Mouse (Mus musculus) lung, embryonic 16.5 days (tissue): Measurements from ENCODE around the gene Arhgap45. TPM values are rescaled to one million over a fixed set of nuclear protein-coding genes. Genes with fewer than 3 reads are reported as not detected.
A peak's percentile ranks its signal among the peaks of the same experiment; 100 is the strongest.

Experiments used
- ATAC-seq: fragments of 200-750 bp; cut with Nextera tagmentation; 2 replicates; pipeline ENCODE4 v1.8.0; 2017; ENCODE audit warnings: low read depth, mild to moderate bottlenecking, moderate library complexity
- H3K27ac ChIP-seq: fragments of 300-500 bp; sonication (generic); 2 replicates; pipeline ENCODE4 v1.5.1; 2014; ENCODE audit warnings: mild to moderate bottlenecking, control low read depth, low read length
- H3K27me3 ChIP-seq: fragments of 300-500 bp; sonication (generic); 2 replicates; pipeline ENCODE4 v1.6.1; 2014; ENCODE audit warnings: low read depth, low read length, mixed read lengths; ENCODE audit not compliant: control insufficient read depth, insufficient read depth
- H3K36me3 ChIP-seq: fragments of 300-500 bp; sonication (generic); 2 replicates; pipeline ENCODE4 v1.6.1; 2014; ENCODE audit warnings: low read length; ENCODE audit not compliant: control insufficient read depth, insufficient read depth
- H3K4me1 ChIP-seq: fragments of 300-500 bp; sonication (generic); replicated peaks from 2 replicates; pipeline ENCODE4 v1.6.1; 2014; ENCODE audit warnings: low read length, mixed read lengths; ENCODE audit not compliant: control insufficient read depth, insufficient read depth
- H3K4me2 ChIP-seq: fragments of 300-500 bp; sonication (generic); 2 replicates; pipeline ENCODE4 v1.6.1; 2014; ENCODE audit warnings: low read depth, low read length, control low read depth
- H3K4me3 ChIP-seq: fragments of 300-500 bp; sonication (generic); 2 replicates; pipeline ENCODE4 v1.5.1; 2014; ENCODE audit warnings: mild to moderate bottlenecking, low read length, control low read depth
- H3K9ac ChIP-seq: fragments of 300-500 bp; sonication (generic); 2 replicates; pipeline ENCODE4 v1.6.1; 2014; ENCODE audit warnings: low read length, control low read depth
- H3K9me3 ChIP-seq: fragments of 300-500 bp; sonication (generic); 2 replicates; pipeline ENCODE4 v1.6.1; 2016; ENCODE audit warnings: low read length; ENCODE audit not compliant: control insufficient read depth
- WGBS: fragments of 180-500 bp; shearing (Covaris S2); extraction: QIAGEN DNeasy Blood & Tissue Kit; methylation state at CpG from one replicate; pipeline ENCODE4 v1.1.7; 2014; 5-methylcytosine and 5-hydroxymethylcytosine counted together
- polyA plus RNA-seq: library from polyadenylated mRNA; unstranded; fragments of >200 nt; fragmentation: Nextera tagmentation; extraction: Ambion mirVana; gene quantifications from 2 replicates; pipeline ENCODE4 v1.2.1, GENCODE M21; 2015

Arhgap45 gene
- polyA plus RNA-seq, 1 experiment from 2014 or later = 18.1 TPM

- WGBS = 87% methylated on average over 28 of the region's 28 CpGs
- Histone ChIP-seq H3K36me3 (peaks cover 41% of the 10 kb centered on the region), H3K27me3 (peaks cover 11% of the 10 kb centered on the region), H3K9me3 (peaks cover 2% of the 10 kb centered on the region; the same call in 1 of the 2 replicates), H3K27ac (no peak overlapping the region), H3K4me3 (no peak overlapping the region), H3K4me2 (no peak overlapping the region), H3K4me1 (peaks cover 4% of the 10 kb centered on the region), H3K9ac (no peak overlapping the region)
- no peak for ATAC-seq
These were observed 40.3 kb upstream of the Arhgap45 start for GRCm38 (mm10) chr10:79976071-79976721.

GRCm38 (mm10) chr10:79976722-79977107 is 39.7 kb upstream of the Arhgap45 start:
- no peak overlapping the region for H3K4me2 ChIP-seq
- peaks cover 6% of the 10 kb centered on the region for H3K27me3 ChIP-seq
- no peak overlapping the region for H3K4me3 ChIP-seq
- ATAC-seq = no peak
- 0 out of 2 replicates have a peak, but pooled peaks cover 3% of the 10 kb centered on the region for H3K4me1 ChIP-seq
- H3K9me3 ChIP-seq = peaks cover 2% of the 10 kb centered on the region; the same call in 1 of the 2 replicates
- no peak overlapping the region for H3K27ac ChIP-seq
- H3K36me3 ChIP-seq = peaks cover 41% of the 10 kb centered on the region
- no peak overlapping the region for H3K9ac ChIP-seq
- 79% methylated on average over 36 of the region's 36 CpGs for WGBS

- no peak overlapping the region for H3K4me3 ChIP-seq
- H3K27me3 ChIP-seq = no peaks in the 10 kb centered on the region; the same call in 1 of the 2 replicates
- peaks cover 5% of the 10 kb centered on the region for H3K4me1 ChIP-seq
- no peak for ATAC-seq
- H3K9me3 ChIP-seq = peaks cover 2% of the 10 kb centered on the region; the same call in 1 of the 2 replicates
- no peak overlapping the region for H3K27ac ChIP-seq
- WGBS = 85% methylated on average over 27 of the region's 28 CpGs
- peaks cover 41% of the 10 kb centered on the region for H3K36me3 ChIP-seq
- H3K9ac ChIP-seq = no peak overlapping the region
- H3K4me2 ChIP-seq = no peak overlapping the region
These were observed 39.1 kb upstream of the Arhgap45 start for GRCm38 (mm10) chr10:79977324-79977723.

- no peak overlapping the region for H3K9ac ChIP-seq
- H3K4me2 ChIP-seq = no peak overlapping the region
- peaks cover 9% of the 10 kb centered on the region for H3K4me1 ChIP-seq
- peaks cover 41% of the 10 kb centered on the region for H3K36me3 ChIP-seq
- H3K4me3 ChIP-seq = no peak overlapping the region
- H3K27me3 ChIP-seq = no peaks in the 10 kb centered on the region; the same call in 1 of the 2 replicates
- peaks cover 2% of the 10 kb centered on the region; the same call in 1 of the 2 replicates for H3K9me3 ChIP-seq
- WGBS = 90% methylated on average over 21 of the region's 21 CpGs
- no peak for ATAC-seq
- no peak overlapping the region for H3K27ac ChIP-seq
These were observed 38.4 kb upstream of the Arhgap45 start for GRCm38 (mm10) chr10:79978061-79978460.

- Histone ChIP-seq H3K36me3 (peaks cover 41% of the 10 kb centered on the region), H3K9ac (no peak overlapping the region), H3K4me3 (no peak overlapping the region), H3K4me1 (peaks cover 14% of the 10 kb centered on the region), H3K4me2 (no peak overlapping the region), H3K9me3 (peaks cover 2% of the 10 kb centered on the region; the same call in 1 of the 2 replicates), H3K27me3 (no peaks in the 10 kb centered on the region), H3K27ac (no peak overlapping the region)
- 91% methylated on average over 22 of the region's 22 CpGs for WGBS
- no peak for ATAC-seq
These were observed 36.9 kb upstream of the Arhgap45 start for GRCm38 (mm10) chr10:79979401-79980155.

- Histone ChIP-seq H3K27ac (peak overlapping the region; percentile 32; the same call in 1 of the 2 replicates), H3K4me2 (peak overlapping the region; percentile 95), H3K4me1 (peaks cover 38% of the 10 kb centered on the region), H3K9ac (peak overlapping the region; percentile 96), H3K27me3 (no peaks in the 10 kb centered on the region), H3K36me3 (peaks cover 12% of the 10 kb centered on the region), H3K9me3 (no peaks in the 10 kb centered on the region), H3K4me3 (peak overlapping the region; percentile 80)
- 66% methylated on average over 5 of the region's 5 CpGs for WGBS
- no peak for ATAC-seq
These were observed 33.2 kb upstream of the Arhgap45 start for GRCm38 (mm10) chr10:79983205-79983604.

GRCm38 (mm10) chr10:79983670-79984069 is 32.8 kb upstream of the Arhgap45 start:
- ATAC-seq = no peak
- WGBS = 0% methylated on average over 20 of the region's 21 CpGs
- peaks cover 7% of the 10 kb centered on the region for H3K36me3 ChIP-seq
- peaks cover 38% of the 10 kb centered on the region for H3K4me1 ChIP-seq
- H3K27ac ChIP-seq = peak overlapping the region; percentile 98
- peak overlapping the region; percentile 95 for H3K4me2 ChIP-seq
- no peaks in the 10 kb centered on the region for H3K9me3 ChIP-seq
- H3K9ac ChIP-seq = peak overlapping the region; percentile 96
- peak overlapping the region; percentile 80 for H3K4me3 ChIP-seq
- no peaks in the 10 kb centered on the region for H3K27me3 ChIP-seq

GRCm38 (mm10) chr10:79984195-79984816 is 32.1 kb upstream of the Arhgap45 start, which contains the start of gene Tmem259:
Tmem259 (minus strand) TSS chr10:79984330.
- H3K9ac ChIP-seq = peak within 1 kb of the TSS; percentile 96

GRCm38 (mm10) chr10:79984871-79985270 is 31.6 kb upstream of the Arhgap45 start:
- Histone ChIP-seq H3K4me2 (peak overlapping the region; percentile 95), H3K27me3 (no peaks in the 10 kb centered on the region), H3K9ac (peak overlapping the region; percentile 96), H3K36me3 (0 out of 2 replicates have a peak, but pooled peaks cover 2% of the 10 kb centered on the region), H3K4me3 (peak overlapping the region; percentile 80), H3K9me3 (no peaks in the 10 kb centered on the region), H3K4me1 (peaks cover 46% of the 10 kb centered on the region), H3K27ac (peak overlapping the region; percentile 98)
- 0% methylated on average over 22 of the region's 22 CpGs for WGBS
- ATAC-seq = peak; percentile 91

More at GRCm38 (mm10) chr10:79984195-79984816, 32.1 kb upstream of the Arhgap45 start, which contains the start of gene Tmem259:
- peaks cover 40% of the 10 kb centered on the region for H3K4me1 ChIP-seq
- H3K4me2 ChIP-seq = peak within 1 kb of the TSS; percentile 95
- H3K27ac ChIP-seq = peak within 1 kb of the TSS; percentile 98
- peak within 1 kb of the TSS; percentile 80 for H3K4me3 ChIP-seq
- ATAC-seq = peak; percentile 65
- H3K36me3 ChIP-seq = 0 out of 2 replicates have a peak, but pooled peaks cover 2% of the 10 kb centered on the region
- no peaks in the 10 kb centered on the region for H3K27me3 ChIP-seq
- H3K9me3 ChIP-seq = no peaks in the 10 kb centered on the region
- WGBS = under 1% methylated on average over 45 of the region's 49 CpGs
